Mouse (Mus musculus) liver, adult 2 months (tissue): ENCODE results near the gene Pard3. TPM values are rescaled to one million over a fixed set of nuclear protein-coding genes. Genes with fewer than 3 reads are reported as not detected.
A peak's percentile ranks its signal among the peaks of the same experiment; 100 is the strongest.

Experiments used
- DNase-seq: peaks from one replicate; pipeline ENCODE4 v3.0.0-alpha.2; 2011; ENCODE audit warnings: low read depth, low spot score; ENCODE audit errors: extremely low read depth
- H3K27ac ChIP-seq: fragments of 200-500 bp; replicated peaks from 2 replicates; pipeline ENCODE4 v1.5.1; 2012; ENCODE audit warnings: low read depth, mild to moderate bottlenecking, control low read depth, inconsistent platforms, low read length; ENCODE audit not compliant: insufficient read depth
- H3K27me3 ChIP-seq: fragments of 200-500 bp; 2 replicates; pipeline ENCODE4 v1.6.1; 2012; ENCODE audit warnings: mild to moderate bottlenecking, moderate library complexity, low read length, inconsistent platforms; ENCODE audit not compliant: control insufficient read depth, insufficient read depth
- H3K36me3 ChIP-seq: fragments of 200-500 bp; 2 replicates; pipeline ENCODE4 v1.6.1; 2012; ENCODE audit warnings: low read length, inconsistent platforms; ENCODE audit not compliant: control insufficient read depth, insufficient read depth
- H3K4me1 ChIP-seq: fragments of 200-500 bp; 2 replicates; pipeline ENCODE4 v1.6.1; 2011; ENCODE audit warnings: low read length; ENCODE audit not compliant: control insufficient read depth, insufficient read depth
- H3K4me3 ChIP-seq: fragments of 200-500 bp; 2 replicates; pipeline ENCODE4 v1.5.1; 2011; ENCODE audit warnings: low read depth, mild to moderate bottlenecking, control low read depth, low read length, moderate library complexity; ENCODE audit not compliant: insufficient read depth
- H3K79me2 ChIP-seq: fragments of 200-500 bp; 2 replicates; pipeline ENCODE4 v1.6.1; 2012; ENCODE audit warnings: inconsistent platforms, mild to moderate bottlenecking, low read length, moderate library complexity; ENCODE audit not compliant: control insufficient read depth, insufficient read depth
- H3K9ac ChIP-seq: fragments of 200-500 bp; 2 replicates; pipeline ENCODE4 v1.6.1; 2012; ENCODE audit warnings: low read depth, mild to moderate bottlenecking, control low read depth, inconsistent platforms, low read length
- CTCF ChIP-seq: fragments of 200-500 bp; IDR thresholded peaks from 2 replicates; pipeline ENCODE4 v1.5.1; 2011; ENCODE audit warnings: low read depth, low read length, control low read depth
- POLR2A ChIP-seq: fragments of 200-500 bp; IDR thresholded peaks from 2 replicates; pipeline ENCODE4 v1.6.1; 2011; ENCODE audit warnings: low read length, control low read depth; ENCODE audit not compliant: insufficient read depth; ENCODE audit errors: extremely low read depth
- WGBS: fragments of 180-500 bp; shearing (Covaris S2); methylation state at CpG from one replicate; pipeline ENCODE4 v1.1.7; 2018; 5-methylcytosine and 5-hydroxymethylcytosine counted together
- polyA plus RNA-seq: library from polyadenylated mRNA; depleted of rRNA; stranded (reverse); fragments of >200 nt; gene quantifications from 2 replicates; pipeline ENCODE4 v1.2.3, GENCODE M21; 2012
- total RNA-seq: library from RNA; depleted of rRNA; stranded (reverse); fragments of >200 nt; gene quantifications from 2 replicates; pipeline ENCODE4 v1.2.3, GENCODE M21; 2014

The Pard3 gene
- total and polyA plus RNA-seq, 2 experiments, result 47.4 to 61.4 TPM

DNA sequence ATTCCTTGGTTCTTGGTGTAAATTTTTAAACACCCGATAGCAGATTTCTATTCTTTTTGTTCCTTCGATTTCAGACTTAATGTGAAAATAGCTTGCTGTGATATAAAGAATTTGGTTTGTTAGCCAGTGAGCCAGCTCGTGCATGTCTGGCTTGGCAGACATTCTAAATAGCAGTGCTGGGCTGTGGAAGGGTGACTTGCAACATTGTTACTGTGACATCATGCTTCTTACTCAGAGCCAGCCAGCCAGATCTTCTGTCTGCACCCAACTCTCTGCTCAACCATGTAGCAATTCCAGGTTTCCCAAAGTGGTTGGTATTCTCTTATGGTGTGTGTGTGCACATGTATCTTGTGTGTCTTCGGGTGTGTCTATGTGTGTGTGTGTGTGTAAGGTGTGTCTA, 163.7 kb downstream of the Pard3 start:
- Histone ChIP-seq H3K27ac (no peak overlapping the region), H3K79me2 (peaks cover 16% of the 10 kb centered on the region), H3K9ac (no peak overlapping the region), H3K4me1 (peaks cover 18% of the 10 kb centered on the region), H3K4me3 (no peak overlapping the region), H3K36me3 (no peaks in the 10 kb centered on the region), H3K27me3 (no peaks in the 10 kb centered on the region)
- no peak for TF ChIP-seq POLR2A
- no peak for TF ChIP-seq CTCF
- 60% methylated on average over 4 of the region's 4 CpGs for WGBS
- peak; percentile 74 for DNase-seq

GRCm38 (mm10) chr8:127229325-127230232, 165.9 kb downstream of the Pard3 start:
- no peaks in the 10 kb centered on the region for H3K27me3 ChIP-seq
- DNase-seq, result peak; percentile 31
- H3K9ac ChIP-seq, result no peak overlapping the region
- TF ChIP-seq POLR2A (no peak), CTCF (no peak)
- no peak overlapping the region for H3K27ac ChIP-seq
- 40% methylated on average over 15 of the region's 15 CpGs for WGBS
- H3K36me3 ChIP-seq, result no peaks in the 10 kb centered on the region
- H3K4me3 ChIP-seq, result no peak overlapping the region
- peaks cover 18% of the 10 kb centered on the region for H3K79me2 ChIP-seq
- peaks cover 18% of the 10 kb centered on the region for H3K4me1 ChIP-seq

- H3K4me1 ChIP-seq, result peaks cover 18% of the 10 kb centered on the region
- no peaks in the 10 kb centered on the region for H3K36me3 ChIP-seq
- H3K27me3 ChIP-seq, result no peaks in the 10 kb centered on the region
- TF ChIP-seq CTCF (no peak), POLR2A (no peak)
- H3K4me3 ChIP-seq, result no peak overlapping the region
- peak; percentile 78 for DNase-seq
- H3K79me2 ChIP-seq, result peaks cover 22% of the 10 kb centered on the region
- H3K9ac ChIP-seq, result no peak overlapping the region
- H3K27ac ChIP-seq, result no peak overlapping the region
- whole genome bisulfite sequencing, result 29% methylated on average over 8 of the region's 8 CpGs
These were observed 166.5 kb downstream of the Pard3 start for GRCm38 (mm10) chr8:127230233-127230595.

GRCm38 (mm10) chr8:127243351-127243750, 179.7 kb downstream of the Pard3 start:
- H3K9ac ChIP-seq, result no peak overlapping the region
- peaks cover 7% of the 10 kb centered on the region for H3K4me1 ChIP-seq
- H3K27me3 ChIP-seq, result no peaks in the 10 kb centered on the region
- peaks cover 27% of the 10 kb centered on the region; the same call in 1 of the 2 replicates for H3K79me2 ChIP-seq
- H3K36me3 ChIP-seq, result no peaks in the 10 kb centered on the region
- TF ChIP-seq CTCF, result no peak
- TF ChIP-seq POLR2A, result no peak
- DNase-seq, result peak; percentile 30
- no peak overlapping the region for H3K27ac ChIP-seq
- no peak overlapping the region for H3K4me3 ChIP-seq
- WGBS, result 62% methylated on average over 4 of the region's 4 CpGs

GRCm38 (mm10) chr8:127243841-127244240, 180.1 kb downstream of the Pard3 start:
- peaks cover 31% of the 10 kb centered on the region; the same call in 1 of the 2 replicates for H3K79me2 ChIP-seq
- H3K4me1 ChIP-seq, result peaks cover 7% of the 10 kb centered on the region
- 80% methylated on average over 11 of the region's 11 CpGs for whole genome bisulfite sequencing
- H3K9ac ChIP-seq, result no peak overlapping the region
- no peaks in the 10 kb centered on the region for H3K36me3 ChIP-seq
- H3K27me3 ChIP-seq, result no peaks in the 10 kb centered on the region
- DNase-seq, result no peak
- H3K4me3 ChIP-seq, result no peak overlapping the region
- H3K27ac ChIP-seq, result no peak overlapping the region
- TF ChIP-seq CTCF, result no peak
- no peak for TF ChIP-seq POLR2A

DNA sequence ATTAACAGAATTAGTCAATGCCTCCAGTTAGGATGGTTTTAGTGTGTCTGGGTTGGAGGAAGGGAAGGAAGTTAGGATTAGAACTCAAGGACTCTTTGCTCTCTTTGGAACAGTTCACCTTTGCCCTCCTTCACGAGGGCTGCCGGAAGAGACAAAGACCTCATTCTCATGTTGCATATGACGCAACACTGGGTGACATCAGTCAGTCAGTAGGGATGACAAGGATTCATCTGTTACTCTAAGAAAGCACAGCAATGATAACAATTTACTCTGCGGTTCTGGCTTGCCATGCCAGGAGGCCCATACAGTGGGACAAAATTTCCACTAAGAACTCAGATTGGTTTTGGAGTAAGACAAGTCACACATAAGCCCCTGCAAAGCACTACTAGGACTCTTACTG, 187.1 kb downstream of the Pard3 start:
- Histone ChIP-seq H3K36me3 (no peaks in the 10 kb centered on the region), H3K4me1 (peaks cover 7% of the 10 kb centered on the region; the same call in 1 of the 2 replicates), H3K27ac (no peak overlapping the region), H3K79me2 (peaks cover 44% of the 10 kb centered on the region; the same call in 1 of the 2 replicates), H3K4me3 (no peak overlapping the region), H3K9ac (no peak overlapping the region), H3K27me3 (no peaks in the 10 kb centered on the region)
- WGBS, result 28% methylated on average over 4 of the region's 4 CpGs
- TF ChIP-seq CTCF (no peak), POLR2A (no peak)
- peak; percentile 56 for DNase-seq
